In genomic region chr6:134829786-134830700, GRCm38 (mm10) we compare ENCODE assay signal across 8 mouse cellular contexts. TPM values are rescaled to one million over a fixed set of nuclear protein-coding genes. Genes with fewer than 3 reads are reported as not detected.
A peak's percentile ranks its signal among the peaks of the same experiment; 100 is the strongest.
DNase-seq lines count a peak whose midpoint lies in the region; ATAC-seq and TF ChIP-seq lines count a peak whose summit lies in the region.

TSS of gene Crebl2 (plus strand) at chr6:134830154.

- H3K9ac ChIP-seq in heart, embryonic 11.5 days (ENCODE audit: low read depth, low read length): peak within 1 kb of the TSS; percentile 85
- H3K9ac ChIP-seq in kidney, embryonic 16.5 days (replicated peaks; ENCODE audit: low read length): peak within 1 kb of the TSS; percentile 87
- H3K9ac ChIP-seq in liver, adult 2 months (ENCODE audit: low read depth, low read length): peak within 1 kb of the TSS; percentile 86

- TF ChIP-seq POLR2A in brain, embryonic 14.5 days (IDR thresholded peaks at IDR 0.05; ENCODE audit: borderline replicate concordance, extremely low read depth, insufficient read depth, insufficient read length, poor library complexity, severe bottlenecking): peak; percentile 28; the same call in 1 of the 2 replicates
- TF ChIP-seq POLR2A in liver, adult 2 months (IDR thresholded peaks at IDR 0.05; ENCODE audit: extremely low read depth, insufficient read depth, low read length): peak; percentile 69
- TF ChIP-seq POLR2A in myocyte (IDR thresholded peaks at IDR 0.05; ENCODE audit: insufficient read length, low read depth): peak; percentile 57

- H3K79me2 ChIP-seq in C2C12 (ENCODE audit: control insufficient read depth, insufficient read depth): no peaks in the 10 kb centered on the region
- H3K79me2 ChIP-seq in liver, adult 2 months (ENCODE audit: control insufficient read depth, insufficient read depth, low read length): peaks cover 9% of the 10 kb centered on the region; the same call in 1 of the 2 replicates
- no peaks in the 10 kb centered on the region for H3K79me2 ChIP-seq in myocyte (ENCODE audit: control insufficient read depth, insufficient read depth)

- under 1% methylated on average over 52 of the region's 58 CpGs for WGBS in heart, embryonic 11.5 days (ENCODE audit: insufficient replicate concordance)
- under 1% methylated on average over 56 of the region's 58 CpGs for WGBS in kidney, embryonic 16.5 days
- WGBS in liver, adult 2 months: under 1% methylated on average over 58 of the region's 58 CpGs

- no peaks in the 10 kb centered on the region for H3K79me3 ChIP-seq in C2C12 (ENCODE audit: low read depth)

- ATAC-seq in heart, embryonic 11.5 days (replicated peaks; ENCODE audit: insufficient number of reproducible peaks, low FRiP score, low TSS enrichment): peak; percentile 97
- ATAC-seq in kidney, embryonic 16.5 days (ENCODE audit: low FRiP score, low TSS enrichment): peak; percentile 99

- H3ac ChIP-seq in C2C12 (ENCODE audit: control insufficient read depth, insufficient read length, low read depth) (peak within 1 kb of the TSS; percentile 63), myocyte (ENCODE audit: control insufficient read depth, insufficient read length) (no peak within 1 kb of the TSS)

- peak within 1 kb of the TSS; percentile 81 for H3K4me2 ChIP-seq in heart, embryonic 11.5 days
- H3K4me2 ChIP-seq in kidney, embryonic 16.5 days (replicated peaks; ENCODE audit: low read depth, low read length): peak within 1 kb of the TSS; percentile 86
- peak within 1 kb of the TSS; percentile 97 for H3K4me2 ChIP-seq in myocyte (ENCODE audit: low read depth)

- H3K27me3 ChIP-seq in C2C12 (ENCODE audit: control insufficient read depth, insufficient read depth, insufficient read length): no peaks in the 10 kb centered on the region
- no peaks in the 10 kb centered on the region for H3K27me3 ChIP-seq in erythroblast, embryonic 14.5 days (ENCODE audit: control insufficient read depth)
- no peaks in the 10 kb centered on the region for H3K27me3 ChIP-seq in heart, embryonic 11.5 days (ENCODE audit: control insufficient read depth, insufficient read depth, low read length)
- H3K27me3 ChIP-seq in kidney, embryonic 16.5 days (ENCODE audit: insufficient read depth, low read length): no peaks in the 10 kb centered on the region
- no peaks in the 10 kb centered on the region for H3K27me3 ChIP-seq in liver, adult 2 months (ENCODE audit: control insufficient read depth, insufficient read depth, low read length)
- H3K27me3 ChIP-seq in myocyte (ENCODE audit: control insufficient read depth, insufficient read depth, insufficient read length): no peaks in the 10 kb centered on the region
- no peaks in the 10 kb centered on the region for H3K27me3 ChIP-seq in splenic B cell, adult 2 months (ENCODE audit: control insufficient read depth, insufficient read depth, low read length, poor library complexity, severe bottlenecking)

- peak; percentile 100 for DNase-seq in brain, embryonic 14.5 days (ENCODE audit: low read depth)
- DNase-seq in liver, adult 2 months (ENCODE audit: extremely low read depth, low read depth, low spot score): peak; percentile 96
- peak; percentile 98 for DNase-seq in splenic B cell, adult 2 months (ENCODE audit: low read depth, low spot score)

- peak within 1 kb of the TSS; percentile 93 for H3K27ac ChIP-seq in heart, embryonic 11.5 days (ENCODE audit: low read depth, low read length)
- H3K27ac ChIP-seq in kidney, embryonic 16.5 days (ENCODE audit: low read length): peak within 1 kb of the TSS; percentile 92
- H3K27ac ChIP-seq in liver, adult 2 months (replicated peaks; ENCODE audit: insufficient read depth, low read depth, low read length): peak within 1 kb of the TSS; percentile 96

- no peaks in the 10 kb centered on the region for H3K9me3 ChIP-seq in erythroblast, embryonic 14.5 days (ENCODE audit: control insufficient read depth, low read length)
- H3K9me3 ChIP-seq in heart, embryonic 11.5 days (replicated peaks; ENCODE audit: control insufficient read depth, low read length): no peaks in the 10 kb centered on the region
- H3K9me3 ChIP-seq in kidney, embryonic 16.5 days (ENCODE audit: low read length): no peaks in the 10 kb centered on the region

- H3K4me1 ChIP-seq in erythroblast, embryonic 14.5 days (ENCODE audit: control insufficient read depth): peaks cover 25% of the 10 kb centered on the region
- no peaks in the 10 kb centered on the region; the same call in 1 of the 2 replicates for H3K4me1 ChIP-seq in heart, embryonic 11.5 days (ENCODE audit: control insufficient read depth, insufficient read depth, low read length)
- peaks cover 14% of the 10 kb centered on the region; the same call in 1 of the 2 replicates for H3K4me1 ChIP-seq in kidney, embryonic 16.5 days (ENCODE audit: insufficient read depth, low read length)
- H3K4me1 ChIP-seq in liver, adult 2 months (ENCODE audit: control insufficient read depth, insufficient read depth, low read length): peaks cover 6% of the 10 kb centered on the region; the same call in 1 of the 2 replicates

- H3K36me3 ChIP-seq in C2C12 (ENCODE audit: control insufficient read depth, insufficient read depth) (no peaks in the 10 kb centered on the region), myocyte (ENCODE audit: control insufficient read depth, insufficient read depth) (no peaks in the 10 kb centered on the region)
- H3K36me3 ChIP-seq in erythroblast, embryonic 14.5 days (ENCODE audit: control insufficient read depth): no peaks in the 10 kb centered on the region
- H3K36me3 ChIP-seq in heart, embryonic 11.5 days (ENCODE audit: control insufficient read depth, insufficient read depth, low read length): no peaks in the 10 kb centered on the region
- H3K36me3 ChIP-seq in kidney, embryonic 16.5 days (ENCODE audit: insufficient read depth, low read length): no peaks in the 10 kb centered on the region
- no peaks in the 10 kb centered on the region for H3K36me3 ChIP-seq in liver, adult 2 months (ENCODE audit: control insufficient read depth, insufficient read depth, low read length)
- no peaks in the 10 kb centered on the region for H3K36me3 ChIP-seq in splenic B cell, adult 2 months (ENCODE audit: control insufficient read depth, insufficient read depth, low read length, poor library complexity, severe bottlenecking)

- no peak for TF ChIP-seq CTCF in C2C12 (IDR thresholded peaks at IDR 0.05; ENCODE audit: control insufficient read depth, insufficient read depth, insufficient read length)
- no peak for TF ChIP-seq CTCF in brain, embryonic 14.5 days (IDR thresholded peaks at IDR 0.05; ENCODE audit: borderline replicate concordance, extremely low read depth, insufficient read depth, insufficient read length)
- no peak for TF ChIP-seq CTCF in liver, adult 2 months (IDR thresholded peaks at IDR 0.05; ENCODE audit: low read depth, low read length)

- peak within 1 kb of the TSS; percentile 52 for H3K4me3 ChIP-seq in C2C12 (ENCODE audit: insufficient read depth, poor library complexity, severe bottlenecking)
- peak within 1 kb of the TSS; percentile 91 for H3K4me3 ChIP-seq in erythroblast, embryonic 14.5 days (replicated peaks)
- H3K4me3 ChIP-seq in heart, embryonic 11.5 days (ENCODE audit: low read depth, low read length): peak within 1 kb of the TSS; percentile 73
- H3K4me3 ChIP-seq in kidney, embryonic 16.5 days (ENCODE audit: low read length): peak within 1 kb of the TSS; percentile 75
- H3K4me3 ChIP-seq in liver, adult 2 months (ENCODE audit: insufficient read depth, low read depth, low read length): peak within 1 kb of the TSS; percentile 72
- peak within 1 kb of the TSS; percentile 59 for H3K4me3 ChIP-seq in myocyte

TF ChIP-seq in C2C12, 6 proteins besides CTCF, POLR2A, EP300 and RAD21:
- TF ChIP-seq MYOG (IDR thresholded peaks at IDR 0.05; ENCODE audit: control insufficient read depth, extremely low read depth, insufficient read length) (no peak), MAX (IDR thresholded peaks at IDR 0.05) (peak; percentile 51), MYOD1 (IDR thresholded peaks at IDR 0.05; ENCODE audit: control insufficient read depth, insufficient read length, low read depth) (no peak), CEBPB (IDR thresholded peaks at IDR 0.05; ENCODE audit: low read depth) (no peak), FOSL1 (IDR thresholded peaks at IDR 0.05; ENCODE audit: insufficient read depth, low read length, poor library complexity, severe bottlenecking) (no peak), USF1 (IDR thresholded peaks at IDR 0.05; ENCODE audit: low read depth) (no peak)

TF ChIP-seq in myocyte, 11 proteins besides CTCF, POLR2A, EP300 and RAD21:
- TF ChIP-seq TCF3 (IDR thresholded peaks at IDR 0.05; ENCODE audit: insufficient read length, low read depth): no peak
- peak in 1 of 3 experiments; percentile 23 for TF ChIP-seq MYOD1 (IDR thresholded peaks at IDR 0.05; ENCODE audit: control insufficient read depth in 1 of 3, insufficient read length in 2 of 3, low read depth in 2 of 3)

RNA-seq across cellular contexts. Expression of gene Crebl2, which starts in this region (rescaled TPM):
- polyA plus RNA-seq in C2C12 (2012; fragmentation: generic; extraction: Trizol) (0.74 TPM), myocyte (2012; fragmentation: generic; extraction: Trizol) (1.5 TPM)
- polyA plus RNA-seq in brain, embryonic 14.5 days (2012; rRNA removed): 8.4 and 8.8 TPM in 2 replicates
- 0.15 and 0.24 TPM in 2 replicates for polyA plus RNA-seq in erythroblast, embryonic 14.5 days (2012)
- polyA plus RNA-seq in heart, embryonic 11.5 days (2014; fragmentation: Nextera tagmentation; extraction: Ambion mirVana): 1.3 and 1.5 TPM in 2 replicates
- polyA plus RNA-seq in kidney, embryonic 16.5 days (2015; fragmentation: Nextera tagmentation; extraction: Ambion mirVana): 2.8 TPM in 2 replicates
- total RNA-seq in liver, adult 2 months (2014; rRNA removed): 48.5 and 49.5 TPM in 2 replicates
- 20.9 and 23.2 TPM in 2 replicates for polyA plus RNA-seq in liver, adult 2 months (2012; rRNA removed)

Comparison
In these comparisons a context has a peak if more than half of its experiments do, and no peak if none do; other contexts are left out.
1. Peak in every context shown above with its lines: DNase-seq, ATAC-seq, H3K4me3 ChIP-seq and H3K27ac ChIP-seq.